Mouse (Mus musculus) MN1 (cell line): Measurements from ENCODE around the gene Gin1.
"Not testable (repeated sequence)": the region's sequence is repeated elsewhere in the genome, so short reads cannot be mapped to it uniquely, and the experiment has no call there.

Experiments used
- DNase-seq: peaks from one replicate; pipeline ENCODE4 v3.0.0-alpha.2; 2016; ENCODE audit warnings: low spot score

The Gin1 gene

GRCm38 (mm10) chr1:97769904-97770753, at the start of gene Gin1, which contains the start of gene Ppip5k2:
Gene Gin1, plus strand, starts transcription at chr1:97770172.
Gene Ppip5k2, minus strand, starts transcription at chr1:97770411.
- peak; percentile 97 for DNase-seq

- no peak for DNase-seq
Measured at GRCm38 (mm10) chr1:97726730-97727129, 43.2 kb upstream of the Gin1 start.

GRCm38 (mm10) chr1:97729339-97729738, 40.6 kb upstream of the Gin1 start:
- DNase-seq, result no peak

- no peak for DNase-seq
Measured at GRCm38 (mm10) chr1:97743063-97743462, 26.9 kb upstream of the Gin1 start.

GRCm38 (mm10) chr1:97745712-97746111, 24.3 kb upstream of the Gin1 start:
- no peak for DNase-seq

- no peak for DNase-seq
Measured at GRCm38 (mm10) chr1:97746261-97746660, 23.7 kb upstream of the Gin1 start.

- DNase-seq, result no peak
Measured at GRCm38 (mm10) chr1:97748163-97748562, 21.8 kb upstream of the Gin1 start.

- no peak for DNase-seq
Measured at GRCm38 (mm10) chr1:97753216-97753615, 16.8 kb upstream of the Gin1 start.

GRCm38 (mm10) chr1:97754392-97754791, 15.6 kb upstream of the Gin1 start:
- no peak for DNase-seq

- DNase-seq, result no peak
Measured at GRCm38 (mm10) chr1:97759841-97760240, 10.1 kb upstream of the Gin1 start.

- no peak for DNase-seq
Measured at GRCm38 (mm10) chr1:97760598-97760997, 9.4 kb upstream of the Gin1 start.

- no peak for DNase-seq
Measured at GRCm38 (mm10) chr1:97761477-97761876, 8.5 kb upstream of the Gin1 start.

GRCm38 (mm10) chr1:97765712-97766111, 4.3 kb upstream of the Gin1 start:
- DNase-seq, result not testable (repeated sequence)

- DNase-seq, result no peak
Measured at GRCm38 (mm10) chr1:97768089-97768488, 1.9 kb upstream of the Gin1 start.

GRCm38 (mm10) chr1:97768906-97769293, 1.1 kb upstream of the Gin1 start:
- DNase-seq, result no peak

GRCm38 (mm10) chr1:97769294-97769903, 573 bp upstream of the Gin1 start:
- peak; percentile 38 for DNase-seq

GRCm38 (mm10) chr1:97771118-97771517, 1.1 kb downstream of the Gin1 start:
- DNase-seq, result peak; percentile 51

GRCm38 (mm10) chr1:97771727-97772126, 1.8 kb downstream of the Gin1 start:
- no peak for DNase-seq

- DNase-seq, result no peak
Measured at GRCm38 (mm10) chr1:97773362-97773761, 3.4 kb downstream of the Gin1 start.

- DNase-seq, result no peak
Measured at GRCm38 (mm10) chr1:97773973-97774372, 4.0 kb downstream of the Gin1 start.

GRCm38 (mm10) chr1:97781674-97782073, 11.7 kb downstream of the Gin1 start:
- no peak for DNase-seq

GRCm38 (mm10) chr1:97784928-97785327, 15.0 kb downstream of the Gin1 start:
- DNase-seq, result no peak

GRCm38 (mm10) chr1:97785685-97786393, 15.9 kb downstream of the Gin1 start:
- DNase-seq, result no peak
